Mouse (Mus musculus) heart, adult 2 months (tissue): ENCODE data around the gene Arhgap32. TPM values are rescaled to one million over a fixed set of nuclear protein-coding genes. Genes with fewer than 3 reads are reported as not detected.

Source experiments
- DNase-seq, 2 experiments: peaks; one replicate each; pipeline ENCODE4 v3.0.0; 2021
- H3K27ac ChIP-seq: fragments of 200-600 bp; 2 replicates; pipeline ENCODE4 v1.8.1; 2022
- H3K27me3 ChIP-seq: fragments of 200-500 bp; 2 replicates; pipeline ENCODE4 v1.6.1; 2012; ENCODE audit warnings: mild to moderate bottlenecking, low read length, inconsistent platforms, mixed read lengths; ENCODE audit not compliant: control insufficient read depth, insufficient read depth
- H3K36me3 ChIP-seq: fragments of 200-500 bp; 2 replicates; pipeline ENCODE4 v1.6.1; 2012; ENCODE audit warnings: low read length, inconsistent platforms; ENCODE audit not compliant: control insufficient read depth, insufficient read depth
- H3K4me1 ChIP-seq: fragments of 200-500 bp; 2 replicates; pipeline ENCODE4 v1.6.1; 2011; ENCODE audit warnings: low read length; ENCODE audit not compliant: control insufficient read depth, insufficient read depth
- H3K4me3 ChIP-seq: fragments of 200-600 bp; 2 replicates; pipeline ENCODE4 v1.8.1; 2022
- H3K79me2 ChIP-seq: fragments of 200-500 bp; replicated peaks from 2 replicates; pipeline ENCODE4 v1.6.1; 2012; ENCODE audit warnings: mild to moderate bottlenecking, inconsistent platforms, low read length, moderate library complexity, mixed read lengths; ENCODE audit not compliant: control insufficient read depth, insufficient read depth
- H3K9ac ChIP-seq: fragments of 200-500 bp; 2 replicates; pipeline ENCODE4 v1.6.1; 2012; ENCODE audit warnings: low read depth, mild to moderate bottlenecking, control low read depth, inconsistent platforms, low read length, mixed read lengths
- CTCF ChIP-seq: fragments of 200-600 bp; IDR thresholded peaks from 2 replicates; pipeline ENCODE4 v1.8.1; 2022; ENCODE audit warnings: antibody characterized with exemption, mild to moderate bottlenecking, moderate library complexity
- EP300 ChIP-seq: fragments of 200-500 bp; IDR thresholded peaks from 2 replicates; pipeline ENCODE4 v1.6.1; 2011; ENCODE audit warnings: low read depth, low read length, control low read depth; ENCODE audit not compliant: insufficient read depth
- POLR2A ChIP-seq: fragments of 200-500 bp; IDR thresholded peaks from 2 replicates; pipeline ENCODE4 v1.6.1; 2011; ENCODE audit warnings: mild to moderate bottlenecking, low read depth, low read length, control low read depth; ENCODE audit not compliant: insufficient read depth
- WGBS: fragments of 180-500 bp; shearing (Covaris S2); methylation state at CpG from one replicate; pipeline ENCODE4 v1.1.7; 2018; 5-methylcytosine and 5-hydroxymethylcytosine counted together
- intact Hi-C: fragments of 180-260 bp; cut with DNase I; formaldehyde crosslinking; loops from one replicate; pipeline ENCODE4 v1.15.1; 2025
- polyA plus RNA-seq: library from polyadenylated mRNA; depleted of rRNA; stranded (reverse); fragments of >200 nt; gene quantifications from 2 replicates; pipeline ENCODE4 v1.2.3, GENCODE M21; 2012
- total RNA-seq, 2 experiments: library from RNA; stranded (reverse); gene quantifications; 2 replicates each; pipeline ENCODE4 v1.2.3; 2021

Arhgap32 gene
- total and polyA plus RNA-seq, 3 experiments, result 3.2 to 20.8 (median 18.0) TPM

DNA sequence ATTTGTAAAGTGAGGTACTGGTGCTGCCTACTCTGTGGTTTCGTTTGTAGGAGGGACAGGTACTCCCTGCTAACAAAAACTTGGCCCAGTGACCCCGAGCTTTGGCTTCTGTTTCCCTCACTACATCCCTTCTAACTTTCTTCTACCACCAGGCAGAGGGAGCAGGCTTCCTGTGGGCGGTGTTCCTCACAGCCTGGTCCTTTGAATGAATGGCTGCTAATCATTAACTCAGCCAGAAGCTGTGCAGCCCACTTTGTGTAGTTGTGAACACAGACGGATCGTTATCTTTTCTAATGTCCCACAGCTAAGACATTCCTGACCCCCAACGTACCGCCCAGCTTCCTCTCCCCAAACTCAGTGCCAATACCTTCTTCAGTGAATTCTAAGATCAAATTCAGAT, 175.7 kb downstream of the Arhgap32 start:
- no peaks in the 10 kb centered on the region for H3K27me3 ChIP-seq
- intact Hi-C loops, result no loop called here
- WGBS, result 51% methylated on average over 7 of the region's 7 CpGs

DNA sequence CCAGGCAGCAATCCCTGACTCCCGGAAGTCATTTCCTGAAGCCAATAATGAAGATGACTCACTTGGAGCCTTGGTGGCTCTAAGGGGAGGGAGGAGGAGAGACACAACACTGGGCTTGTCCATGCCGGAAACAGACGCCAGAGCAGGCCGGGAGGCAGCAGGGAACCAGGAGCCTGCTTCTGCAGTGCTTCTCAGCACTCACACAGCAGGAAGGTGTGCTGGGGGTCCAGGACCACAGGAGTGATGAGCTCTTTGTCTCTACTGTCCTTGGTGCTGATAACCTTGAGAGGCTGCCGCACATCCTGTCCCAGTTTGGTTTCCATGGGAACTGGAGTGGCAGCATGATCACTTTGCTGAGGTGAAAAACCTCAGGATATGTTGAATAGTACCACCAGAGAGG, 176.8 kb downstream of the Arhgap32 start:
- no peak overlapping the region for H3K9ac ChIP-seq
- no peaks in the 10 kb centered on the region for H3K79me2 ChIP-seq
- intact Hi-C loops, result no loop called here
- 28% methylated on average over 5 of the region's 5 CpGs for WGBS
- TF ChIP-seq EP300 (no peak), POLR2A (no peak), CTCF (no peak)
- H3K36me3 ChIP-seq, result no peaks in the 10 kb centered on the region
- H3K27ac ChIP-seq, result no peak overlapping the region
- H3K4me1 ChIP-seq, result peaks cover 4% of the 10 kb centered on the region
- DNase-seq, result peak; percentile 34 to 37
- no peaks in the 10 kb centered on the region for H3K27me3 ChIP-seq
- H3K4me3 ChIP-seq, result no peak overlapping the region

More for the DNA sequence above, 175.7 kb downstream of the Arhgap32 start:
- H3K4me3 ChIP-seq, result no peak overlapping the region
- DNase-seq, result no peak
- no peak for TF ChIP-seq POLR2A
- no peak for TF ChIP-seq CTCF
- peaks cover 4% of the 10 kb centered on the region for H3K4me1 ChIP-seq
- H3K27ac ChIP-seq, result no peak overlapping the region
- H3K36me3 ChIP-seq, result no peaks in the 10 kb centered on the region
- H3K9ac ChIP-seq, result no peak overlapping the region
- H3K79me2 ChIP-seq, result no peaks in the 10 kb centered on the region

DNA sequence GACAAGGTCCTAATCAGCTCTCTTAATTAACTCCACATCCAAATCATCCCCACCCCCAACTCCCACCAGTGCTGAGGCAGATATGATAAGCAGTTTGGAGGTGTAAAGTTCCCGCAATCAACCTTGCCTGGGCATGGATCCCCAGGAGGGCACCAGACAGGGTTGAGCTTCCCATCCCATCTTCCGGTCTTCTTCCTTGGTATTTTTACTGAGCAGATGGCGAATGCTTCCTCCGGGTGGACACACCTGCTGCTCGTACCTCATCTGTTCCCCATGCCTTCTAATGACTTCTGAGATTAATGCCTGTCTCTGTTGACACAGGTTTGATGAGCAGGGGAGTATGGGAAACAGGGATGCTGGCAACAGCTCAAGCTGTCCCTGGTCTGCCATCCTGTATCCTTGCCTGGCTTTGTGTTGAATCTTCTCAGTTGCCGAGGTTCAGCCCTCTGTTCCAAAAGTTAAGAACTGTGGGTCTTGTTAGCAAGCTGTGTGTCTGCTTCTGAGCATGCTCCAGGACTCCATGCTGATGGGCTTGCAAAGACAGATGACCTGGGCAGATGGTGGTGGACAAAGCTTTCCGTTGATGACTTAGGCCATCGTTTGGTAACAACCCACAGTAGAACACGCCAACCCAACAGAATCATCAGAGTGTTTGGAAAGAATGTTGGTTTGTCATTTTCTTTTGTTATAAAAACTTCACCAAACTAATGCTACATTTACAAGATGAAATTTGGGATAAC, 179.3 kb downstream of the Arhgap32 start:
- H3K4me1 ChIP-seq, result peaks cover 4% of the 10 kb centered on the region
- no peaks in the 10 kb centered on the region for H3K27me3 ChIP-seq
- no peak overlapping the region for H3K4me3 ChIP-seq
- TF ChIP-seq CTCF (no peak), POLR2A (no peak), EP300 (no peak)
- intact Hi-C loops, result no loop called here
- no peaks in the 10 kb centered on the region for H3K36me3 ChIP-seq
- no peak overlapping the region for H3K27ac ChIP-seq
- DNase-seq, result no peak
- WGBS, result 94% methylated on average over 9 of the region's 9 CpGs
- H3K79me2 ChIP-seq, result no peaks in the 10 kb centered on the region
- no peak overlapping the region for H3K9ac ChIP-seq

DNA sequence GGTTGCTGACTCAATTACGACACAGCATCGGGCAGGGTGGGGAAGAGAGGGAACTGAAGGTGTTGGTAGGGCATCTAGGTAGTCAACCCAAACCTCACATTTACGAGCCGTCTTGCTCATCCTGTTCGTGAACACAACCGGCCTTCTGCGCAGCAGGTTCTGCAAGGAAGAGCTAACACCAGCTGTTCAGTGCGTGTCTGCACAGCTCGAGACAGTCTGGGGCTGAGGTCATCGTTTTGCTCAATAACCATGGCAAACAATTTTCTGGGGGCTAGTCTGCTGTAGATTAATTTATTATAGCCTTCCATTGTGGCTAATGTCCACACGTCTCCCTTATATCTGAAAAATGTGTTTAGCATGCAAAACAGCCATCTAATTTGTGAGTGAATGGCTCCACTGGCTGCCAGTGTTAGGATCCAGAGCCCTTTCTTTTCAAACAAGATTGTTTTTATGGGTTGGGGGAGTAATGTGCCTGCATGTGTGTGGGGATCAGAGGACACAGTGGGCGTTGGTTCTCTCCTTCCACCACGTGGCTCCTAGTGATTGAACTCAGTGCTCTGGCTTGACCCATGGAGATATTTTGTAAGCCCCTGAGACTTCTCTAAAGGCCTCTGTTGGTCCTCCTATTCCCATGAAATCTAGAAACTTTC, 186.7 kb downstream of the Arhgap32 start:
- H3K27me3 ChIP-seq, result no peaks in the 10 kb centered on the region
- no peak overlapping the region for H3K9ac ChIP-seq
- H3K36me3 ChIP-seq, result no peaks in the 10 kb centered on the region
- 87% methylated on average over 13 of the region's 13 CpGs for WGBS
- no peak overlapping the region for H3K4me3 ChIP-seq
- intact Hi-C loops, result no loop called here
- no peak for DNase-seq
- TF ChIP-seq POLR2A (no peak), EP300 (no peak), CTCF (no peak)
- no peaks in the 10 kb centered on the region for H3K79me2 ChIP-seq
- no peak overlapping the region for H3K27ac ChIP-seq
- H3K4me1 ChIP-seq, result no peaks in the 10 kb centered on the region

DNA sequence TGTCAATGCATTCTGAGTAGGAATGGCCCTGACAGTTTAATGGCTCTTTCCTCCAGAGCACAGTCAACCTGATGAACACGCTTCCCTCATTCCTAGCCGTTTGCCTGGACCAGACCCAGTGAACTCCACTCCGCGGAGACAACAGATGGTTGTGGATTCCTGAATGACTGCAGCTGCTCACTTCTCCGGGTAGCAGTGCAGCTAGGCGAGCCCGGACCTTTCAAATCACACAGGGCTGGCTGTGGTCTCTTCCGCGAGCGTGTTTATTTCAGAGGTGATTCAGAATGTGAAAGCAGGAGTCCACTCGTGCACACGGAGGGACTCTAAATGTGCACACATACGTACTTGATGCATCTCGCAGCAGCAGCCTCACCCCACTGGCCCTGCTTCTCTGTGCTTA, 195.8 kb downstream of the Arhgap32 start:
- WGBS, result 46% methylated on average over 14 of the region's 14 CpGs
- Histone ChIP-seq H3K27me3 (no peaks in the 10 kb centered on the region), H3K27ac (no peak overlapping the region), H3K4me1 (peaks cover 3% of the 10 kb centered on the region), H3K4me3 (no peak overlapping the region), H3K79me2 (no peaks in the 10 kb centered on the region), H3K36me3 (peaks cover 5% of the 10 kb centered on the region; the same call in 1 of the 2 replicates), H3K9ac (peak overlapping the region; percentile 14)
- peak in 1 of 2 experiments; percentile 8 for DNase-seq
- intact Hi-C loops, result no loop called here
- TF ChIP-seq EP300 (no peak), CTCF (no peak), POLR2A (no peak)

DNA sequence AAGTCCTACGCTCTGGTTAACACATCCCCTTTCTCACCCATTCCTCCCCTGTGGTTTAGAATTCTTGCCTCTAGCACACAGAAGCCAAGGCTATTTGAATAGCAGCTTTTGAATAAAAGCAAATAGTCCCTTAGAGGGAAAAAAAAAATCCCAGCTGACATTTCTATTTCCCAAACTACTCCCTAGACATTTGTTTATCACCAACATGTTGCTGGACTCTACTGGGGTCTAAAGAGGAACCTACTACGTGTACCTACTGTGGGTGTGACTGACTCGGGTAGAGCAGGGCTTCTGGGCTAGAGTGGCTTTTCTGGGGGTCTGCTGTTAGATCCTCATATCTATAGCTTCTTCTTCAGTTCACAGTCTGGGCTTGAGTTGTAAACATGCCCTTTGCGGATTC, 196.3 kb downstream of the Arhgap32 start:
- Histone ChIP-seq H3K4me3 (no peak overlapping the region), H3K36me3 (peaks cover 5% of the 10 kb centered on the region; the same call in 1 of the 2 replicates), H3K79me2 (no peaks in the 10 kb centered on the region), H3K27ac (no peak overlapping the region), H3K9ac (peak overlapping the region; percentile 14), H3K27me3 (no peaks in the 10 kb centered on the region), H3K4me1 (peaks cover 3% of the 10 kb centered on the region)
- intact Hi-C loops, result no loop called here
- DNase-seq, result no peak
- TF ChIP-seq POLR2A (no peak), CTCF (no peak), EP300 (no peak)
- WGBS, result 52% methylated on average over 4 of the region's 4 CpGs
